11 mouse cellular contexts compared by ENCODE assay signal in genomic region chr11:51661867-51662365, GRCm38 (mm10).
"Had no signal": no experiment of that assay in that cellular context is flagged by ENCODE, and none has a peak within 500 bp of the region (broad histone marks: within the 10 kb centered on the region; RNA-seq: fewer than 3 reads in every experiment).

No protein-coding gene starts in this region.

- DNase-seq: liver, postnatal 0 days; lung, embryonic 14.5 days; midbrain, embryonic 14.5 days; thymus, adult 18-20 months; thymus, postnatal 36 days had no signal

- H3K4me3 ChIP-seq: limb, embryonic 15.5 days had no signal

- H3K4me2 ChIP-seq: limb, embryonic 15.5 days; liver, embryonic 11.5 days; lung, embryonic 14.5 days had no signal

- H3K27ac ChIP-seq: limb, embryonic 15.5 days; liver, embryonic 14.5 days; macrophage had no signal

- ATAC-seq: intestine, embryonic 16.5 days; liver, postnatal 0 days; lung, postnatal 0 days had no signal

- H3K9me3 ChIP-seq: limb, embryonic 15.5 days had no signal

- H3K27me3 ChIP-seq: limb, embryonic 15.5 days had no signal

- H3K9ac ChIP-seq: limb, embryonic 15.5 days; liver, embryonic 14.5 days; liver, postnatal 0 days; lung, embryonic 14.5 days had no signal

- H3K36me3 ChIP-seq: limb, embryonic 15.5 days had no signal
